Comparison of ENCODE assay signal across 24 mouse cellular contexts in genomic region chr10:80909375-80910162, GRCm38 (mm10). TPM values are rescaled to one million over a fixed set of nuclear protein-coding genes. Genes with fewer than 3 reads are reported as not detected.
"Had no signal": no experiment of that assay in that cellular context is flagged by ENCODE, and none has a peak within 500 bp of the region (broad histone marks: within the 10 kb centered on the region; RNA-seq: fewer than 3 reads in every experiment).

No protein-coding gene starts in this region.

- ATAC-seq: liver, postnatal 0 days; lung, postnatal 0 days; midbrain, embryonic 15.5 days had no signal

- H3K27me3 ChIP-seq: kidney, embryonic 15.5 days; limb, embryonic 12.5 days; limb, embryonic 15.5 days; midbrain, embryonic 12.5 days; midbrain, embryonic 15.5 days; neural tube, embryonic 13.5 days; stomach, embryonic 15.5 days had no signal

- DNase-seq: kidney, postnatal 10 days; kidney, postnatal 36 days; layer of hippocampus, postnatal 36 days; left cerebral cortex, postnatal 4 days; liver, postnatal 0 days; lung, embryonic 14.5 days; retina, postnatal 1 day; right cerebral cortex, postnatal 25 days; spleen, adult 18-20 months; thymus, postnatal 25 days had no signal

- H3K4me3 ChIP-seq: kidney, embryonic 15.5 days; left cerebral cortex, adult 2 months; limb, embryonic 12.5 days; limb, embryonic 15.5 days; midbrain, embryonic 12.5 days; midbrain, embryonic 15.5 days; neural tube, embryonic 13.5 days; stomach, embryonic 15.5 days had no signal

- H3K27ac ChIP-seq: kidney, embryonic 15.5 days; left cerebral cortex, adult 2 months; limb, embryonic 12.5 days; limb, embryonic 15.5 days; liver, embryonic 14.5 days; macrophage; midbrain, embryonic 12.5 days; midbrain, embryonic 15.5 days; neural tube, embryonic 13.5 days; stomach, embryonic 15.5 days had no signal

- H3K9ac ChIP-seq: kidney, embryonic 15.5 days; limb, embryonic 12.5 days; limb, embryonic 15.5 days; liver, embryonic 14.5 days; liver, postnatal 0 days; lung, embryonic 14.5 days; midbrain, embryonic 15.5 days; neural tube, embryonic 13.5 days; stomach, embryonic 15.5 days had no signal

- H3K4me1 ChIP-seq: kidney, embryonic 15.5 days; limb, embryonic 12.5 days; midbrain, embryonic 12.5 days; midbrain, embryonic 15.5 days had no signal

- H3K4me2 ChIP-seq: kidney, embryonic 15.5 days; limb, embryonic 12.5 days; limb, embryonic 15.5 days; liver, embryonic 11.5 days; lung, embryonic 14.5 days; midbrain, embryonic 12.5 days; midbrain, embryonic 15.5 days; neural tube, embryonic 13.5 days; stomach, embryonic 15.5 days had no signal

- H3K9me3 ChIP-seq: kidney, embryonic 15.5 days; limb, embryonic 12.5 days; limb, embryonic 15.5 days; midbrain, embryonic 12.5 days; midbrain, embryonic 15.5 days; neural tube, embryonic 13.5 days; stomach, embryonic 15.5 days had no signal

RNA-seq across cellular contexts. Expression of gene Tmprss9, which starts 37.9 kb away (rescaled TPM):
- total RNA-seq: megakaryocyte, adult 5-6 weeks; neutrophil, adult 5-6 weeks had no signal
- polyA plus RNA-seq: kidney, embryonic 15.5 days; limb, embryonic 15.5 days; liver, embryonic 11.5 days; lung, postnatal 0 days; macrophage; stomach, embryonic 15.5 days had no signal
